Mouse (Mus musculus) CH12.LX (cell line): Measurements from ENCODE around the gene Olfr1424.

Source experiments
- CTCF ChIP-seq, 2 experiments: IDR thresholded peaks in 1 of 2; conservative IDR thresholded peaks in 1 of 2; 2 replicates each; pipeline ENCODE4 v1.5.1; 2011 to 2012; ENCODE audit warnings: low read depth in 2 of 2, low read length in 2 of 2, improper control_type of control experiment in 1 of 2, inconsistent platforms in 1 of 2, mild to moderate bottlenecking in 1 of 2, moderate library complexity in 1 of 2
- ETS1 ChIP-seq: conservative IDR thresholded peaks from 2 replicates; pipeline ENCODE4 v1.6.1; 2012; ENCODE audit warnings: low read depth, mild to moderate bottlenecking, inconsistent platforms, low read length, improper control_type of control experiment, moderate library complexity
- GABPA ChIP-seq: IDR thresholded peaks from 2 replicates; pipeline ENCODE4 v1.6.1; 2012; ENCODE audit warnings: low read depth, low read length, improper control_type of control experiment, inconsistent platforms; ENCODE audit not compliant: insufficient replicate concordance
- HCFC1 ChIP-seq: IDR thresholded peaks from 2 replicates; pipeline ENCODE4 v1.6.1; 2012; ENCODE audit warnings: low read depth, mild to moderate bottlenecking, inconsistent platforms, low read length, improper control_type of control experiment
- MAFK ChIP-seq: IDR thresholded peaks from 2 replicates; pipeline ENCODE4 v1.6.1; 2011; ENCODE audit warnings: low read length, improper control_type of control experiment; ENCODE audit not compliant: insufficient replicate concordance
- MXI1 ChIP-seq: IDR thresholded peaks from 2 replicates; pipeline ENCODE4 v1.6.1; 2011; ENCODE audit warnings: mild to moderate bottlenecking, low read depth, low read length, improper control_type of control experiment
- PAX5 ChIP-seq: IDR thresholded peaks from 2 replicates; pipeline ENCODE4 v1.6.1; 2012; ENCODE audit warnings: low read length, inconsistent platforms, mixed read lengths
- POLR2A ChIP-seq: IDR thresholded peaks from 2 replicates; pipeline ENCODE4 v1.6.1; 2011; ENCODE audit warnings: low read depth, mild to moderate bottlenecking, improper control_type of control experiment, low read length
- RCOR1 ChIP-seq: conservative IDR thresholded peaks from 2 replicates; pipeline ENCODE4 v1.6.1; 2012; ENCODE audit warnings: low read depth, mild to moderate bottlenecking, inconsistent platforms, low read length, improper control_type of control experiment
- SMC3 ChIP-seq: IDR thresholded peaks from 2 replicates; pipeline ENCODE4 v1.6.1; 2011; ENCODE audit warnings: low read depth, low read length, improper control_type of control experiment
- TBP ChIP-seq: conservative IDR thresholded peaks from 2 replicates; pipeline ENCODE4 v1.6.1; 2011; ENCODE audit warnings: low read depth, low read length, improper control_type of control experiment
- TCF12 ChIP-seq: IDR thresholded peaks from 2 replicates; pipeline ENCODE4 v1.6.1; 2014; ENCODE audit warnings: low read depth, mild to moderate bottlenecking, inconsistent platforms, low read length, improper control_type of control experiment

DNA sequence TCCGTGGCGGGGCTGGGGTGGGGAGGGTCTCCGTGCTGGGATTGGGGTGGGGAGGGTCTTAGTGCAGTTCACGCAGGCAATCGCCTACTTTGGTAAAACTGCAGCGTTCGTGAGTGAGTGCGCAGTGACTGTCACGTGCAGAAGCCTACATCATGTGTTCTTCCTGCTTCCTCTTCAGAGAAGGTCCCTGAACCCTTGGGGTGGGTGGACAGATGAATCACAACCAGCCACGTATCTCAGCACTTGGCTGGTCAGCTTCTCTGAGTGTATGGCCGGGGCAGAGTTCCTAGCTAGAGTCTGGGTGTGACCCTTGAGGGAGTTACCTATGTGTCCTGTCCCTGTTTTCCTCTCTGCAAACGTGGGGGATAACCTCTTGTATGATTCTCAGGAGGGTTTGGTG is 49.3 kb downstream of the Olfr1424 start:
- TF ChIP-seq GABPA: no peak
- no peak for TF ChIP-seq SMC3
- TF ChIP-seq CTCF (conservative IDR thresholded peaks at IDR 0.05 in 1 of 2, IDR thresholded peaks at IDR 0.05 in 1 of 2; ENCODE audit: low read depth in 2 of 2, low read length in 2 of 2): no peak
- no peak for TF ChIP-seq MXI1
- peak; percentile 50 for TF ChIP-seq POLR2A
- TF ChIP-seq ETS1: no peak
- no peak for TF ChIP-seq TCF12
- no peak for TF ChIP-seq HCFC1
- TF ChIP-seq PAX5: no peak
- TF ChIP-seq RCOR1: no peak
- TF ChIP-seq TBP: no peak; the same call in 1 of the 2 replicates
- TF ChIP-seq MAFK: no peak
